Mouse (Mus musculus): Measurements from ENCODE around the gene Fcgbp. TPM values are rescaled to one million over a fixed set of nuclear protein-coding genes. Genes with fewer than 3 reads are reported as not detected.

Gene Fcgbp
- polyA plus RNA-seq, 1 experiment from 2014 or later = 0.84 TPM

GRCm38 (mm10) chr7:28104670-28105069, 33.6 kb downstream of the Fcgbp start:
- Histone ChIP-seq H3K4me3 (ENCODE audit: low read depth, low read length) (0 out of 2 replicates have a peak overlapping the region, but pooled peaks have one; percentile 8), H3K4me2 (peak overlapping the region; percentile 49), H3K9ac (peak overlapping the region; percentile 13; the same call in 1 of the 2 replicates), H3K36me3 (ENCODE audit: insufficient read depth) (no peaks in the 10 kb centered on the region), H3K27me3 (ENCODE audit: insufficient read depth, low read length) (no peaks in the 10 kb centered on the region), H3K27ac (ENCODE audit: low read depth) (no peak overlapping the region), H3K4me1 (ENCODE audit: insufficient read depth) (no peaks in the 10 kb centered on the region), H3K9me3 (ENCODE audit: low read depth, low read length) (no peaks in the 10 kb centered on the region)
- DNase-seq = peak; percentile 68
- ATAC-seq (ENCODE audit: insufficient read depth) = peak; percentile 89
- WGBS = 1% methylated on average over 23 of the region's 23 CpGs
- TF ChIP-seq CTCF (IDR thresholded peaks at IDR 0.05; ENCODE audit: low read depth) = peak; percentile 47

GRCm38 (mm10) chr7:28106241-28106640, 35.2 kb downstream of the Fcgbp start:
- no peak overlapping the region for H3K4me3 ChIP-seq (ENCODE audit: low read depth, low read length)
- H3K4me1 ChIP-seq (ENCODE audit: insufficient read depth) = no peaks in the 10 kb centered on the region
- no peaks in the 10 kb centered on the region for H3K36me3 ChIP-seq (ENCODE audit: insufficient read depth)
- no peak for DNase-seq
- no peak overlapping the region for H3K4me2 ChIP-seq
- H3K27ac ChIP-seq (ENCODE audit: low read depth) = no peak overlapping the region
- TF ChIP-seq CTCF (IDR thresholded peaks at IDR 0.05; ENCODE audit: low read depth) = no peak
- H3K9me3 ChIP-seq (ENCODE audit: low read depth, low read length) = no peaks in the 10 kb centered on the region
- WGBS = 91% methylated on average over 11 of the region's 11 CpGs
- no peaks in the 10 kb centered on the region for H3K27me3 ChIP-seq (ENCODE audit: insufficient read depth, low read length)
- no peak overlapping the region for H3K9ac ChIP-seq
- ATAC-seq (ENCODE audit: insufficient read depth) = no peak

GRCm38 (mm10) chr7:28114648-28115047, 43.6 kb downstream of the Fcgbp start:
- Histone ChIP-seq H3K4me2 (no peak overlapping the region), H3K36me3 (ENCODE audit: insufficient read depth) (no peaks in the 10 kb centered on the region), H3K4me3 (ENCODE audit: low read depth, low read length) (no peak overlapping the region), H3K27me3 (ENCODE audit: insufficient read depth, low read length) (no peaks in the 10 kb centered on the region), H3K9me3 (ENCODE audit: low read depth, low read length) (no peaks in the 10 kb centered on the region), H3K4me1 (ENCODE audit: insufficient read depth) (no peaks in the 10 kb centered on the region), H3K9ac (no peak overlapping the region), H3K27ac (ENCODE audit: low read depth) (no peak overlapping the region)
- TF ChIP-seq CTCF (IDR thresholded peaks at IDR 0.05; ENCODE audit: low read depth) = no peak
- DNase-seq (no peak), ATAC-seq (ENCODE audit: insufficient read depth) (no peak)
- 64% methylated on average over 2 of the region's 2 CpGs for WGBS

- H3K36me3 ChIP-seq (ENCODE audit: insufficient read depth) = no peaks in the 10 kb centered on the region
- ATAC-seq (ENCODE audit: insufficient read depth) = no peak
- 76% methylated on average over 5 of the region's 5 CpGs for WGBS
Measured at GRCm38 (mm10) chr7:28129166-28129565, 58.1 kb downstream of the Fcgbp start, which contains the start of gene 9530053A07Rik. Gene 9530053A07Rik (plus strand): TSS chr7:28129466.

GRCm38 (mm10) chr7:28137613-28138012, 66.6 kb downstream of the Fcgbp start:
- ATAC-seq (ENCODE audit: insufficient read depth) (no peak), DNase-seq (peak; percentile 75)
- Histone ChIP-seq H3K4me2 (no peak overlapping the region), H3K4me3 (ENCODE audit: low read depth, low read length) (no peak overlapping the region), H3K36me3 (ENCODE audit: insufficient read depth) (no peaks in the 10 kb centered on the region), H3K9ac (no peak overlapping the region), H3K4me1 (ENCODE audit: insufficient read depth) (no peaks in the 10 kb centered on the region), H3K27ac (ENCODE audit: low read depth) (no peak overlapping the region), H3K9me3 (ENCODE audit: low read depth, low read length) (no peaks in the 10 kb centered on the region), H3K27me3 (ENCODE audit: insufficient read depth, low read length) (no peaks in the 10 kb centered on the region)
- WGBS = 53% methylated on average over 5 of the region's 5 CpGs
- peak; percentile 66 for TF ChIP-seq CTCF (IDR thresholded peaks at IDR 0.05; ENCODE audit: low read depth)

More at GRCm38 (mm10) chr7:28129166-28129565, 58.1 kb downstream of the Fcgbp start, which contains the start of gene 9530053A07Rik:
- H3K9ac ChIP-seq = no peak within 1 kb of the TSS
- DNase-seq = no peak
- H3K27ac ChIP-seq (ENCODE audit: low read depth) = no peak within 1 kb of the TSS
- H3K4me1 ChIP-seq (ENCODE audit: insufficient read depth) = no peaks in the 10 kb centered on the region
- no peak within 1 kb of the TSS for H3K4me3 ChIP-seq (ENCODE audit: low read depth, low read length)
- no peak within 1 kb of the TSS for H3K4me2 ChIP-seq
- TF ChIP-seq CTCF (IDR thresholded peaks at IDR 0.05; ENCODE audit: low read depth) = no peak
- H3K9me3 ChIP-seq (ENCODE audit: low read depth, low read length) = no peaks in the 10 kb centered on the region
- H3K27me3 ChIP-seq (ENCODE audit: insufficient read depth, low read length) = no peaks in the 10 kb centered on the region

GRCm38 (mm10) chr7:28148263-28148662, 77.2 kb downstream of the Fcgbp start:
- ATAC-seq (ENCODE audit: insufficient read depth) (peak; percentile 41; the same call in 1 of the 2 replicates), DNase-seq (peak; percentile 83)
- H3K27ac ChIP-seq (ENCODE audit: low read depth) = no peak overlapping the region
- H3K4me1 ChIP-seq (ENCODE audit: insufficient read depth) = no peaks in the 10 kb centered on the region
- H3K4me2 ChIP-seq = no peak overlapping the region
- H3K27me3 ChIP-seq (ENCODE audit: insufficient read depth, low read length) = no peaks in the 10 kb centered on the region
- no peak overlapping the region; the same call in 1 of the 2 replicates for H3K9ac ChIP-seq
- peak; percentile 88 for TF ChIP-seq CTCF (IDR thresholded peaks at IDR 0.05; ENCODE audit: low read depth)
- H3K9me3 ChIP-seq (ENCODE audit: low read depth, low read length) = no peaks in the 10 kb centered on the region
- 11% methylated on average over 3 of the region's 3 CpGs for WGBS
- no peaks in the 10 kb centered on the region for H3K36me3 ChIP-seq (ENCODE audit: insufficient read depth)
- H3K4me3 ChIP-seq (ENCODE audit: low read depth, low read length) = no peak overlapping the region

- WGBS = 75% methylated on average over 1 of the region's 1 CpGs
- TF ChIP-seq CTCF (IDR thresholded peaks at IDR 0.05; ENCODE audit: low read depth) = no peak
- Histone ChIP-seq H3K27me3 (ENCODE audit: insufficient read depth, low read length) (no peaks in the 10 kb centered on the region), H3K9ac (no peak overlapping the region), H3K27ac (ENCODE audit: low read depth) (no peak overlapping the region), H3K36me3 (ENCODE audit: insufficient read depth) (no peaks in the 10 kb centered on the region), H3K4me3 (ENCODE audit: low read depth, low read length) (no peak overlapping the region), H3K4me1 (ENCODE audit: insufficient read depth) (no peaks in the 10 kb centered on the region), H3K4me2 (no peak overlapping the region), H3K9me3 (ENCODE audit: low read depth, low read length) (no peaks in the 10 kb centered on the region)
- ATAC-seq (ENCODE audit: insufficient read depth) (no peak), DNase-seq (no peak)
Measured at GRCm38 (mm10) chr7:28149841-28150240, 78.8 kb downstream of the Fcgbp start.
